8 mouse cellular contexts compared by ENCODE assay signal in genomic region chr7:34719599-34719998, GRCm38 (mm10).
DNase-seq lines count a peak whose midpoint lies in the region; ATAC-seq lines count a peak whose summit lies in the region.

No protein-coding gene starts in this region.

- no peak overlapping the region for H3K27ac ChIP-seq in kidney, embryonic 14.5 days (ENCODE audit: low read depth, low read length)

- no peak overlapping the region for H3K9ac ChIP-seq in kidney, embryonic 14.5 days (ENCODE audit: low read depth, low read length)

- ATAC-seq in kidney, embryonic 14.5 days (ENCODE audit: low FRiP score, low TSS enrichment), result no peak
- ATAC-seq in megakaryocyte, adult 5-6 weeks (ENCODE audit: poor library complexity, severe bottlenecking), result no peak

- no peaks in the 10 kb centered on the region for H3K27me3 ChIP-seq in kidney, embryonic 14.5 days (ENCODE audit: control insufficient read depth, insufficient read depth, low read length)

- no peaks in the 10 kb centered on the region for H3K9me3 ChIP-seq in kidney, embryonic 14.5 days (ENCODE audit: control insufficient read depth, low read length)

- H3K36me3 ChIP-seq in kidney, embryonic 14.5 days (ENCODE audit: control insufficient read depth, insufficient read depth, low read length), result no peaks in the 10 kb centered on the region

- WGBS in kidney, embryonic 14.5 days, result 42% methylated on average over 5 of the region's 5 CpGs

- no peak overlapping the region for H3K4me2 ChIP-seq in kidney, embryonic 14.5 days (replicated peaks; ENCODE audit: low read depth, low read length)

- H3K4me1 ChIP-seq in kidney, embryonic 14.5 days (ENCODE audit: control insufficient read depth, insufficient read depth, low read length), result peaks cover 22% of the 10 kb centered on the region

- H3K4me3 ChIP-seq in kidney, embryonic 14.5 days (ENCODE audit: low read length), result no peak overlapping the region

- DNase-seq in kidney, adult 18-20 months, result peak; percentile 80
- DNase-seq in NIH3T3 (ENCODE audit: low read depth), result peak; percentile 77
- DNase-seq in cerebellum, postnatal 14 days, result peak; percentile 86 to 87
- DNase-seq in heart, adult 9 months (ENCODE audit: low spot score in 2 of 2), result peak; percentile 11 to 35
- peak; percentile 43 for DNase-seq in left cerebral cortex, adult 11 months (ENCODE audit: low spot score)
- DNase-seq in naive thymus-derived CD4-positive, alpha-beta T cell, adult 2 months (ENCODE audit: low read depth), result peak; percentile 9

Comparison
In these comparisons a context has a peak if more than half of its experiments do, and no peak if none do; other contexts are left out.
1. DNase-seq: peak in every context shown above with its lines; median percentile 86 in cerebellum, postnatal 14 days; 80 in kidney, adult 18-20 months; 77 in NIH3T3; 43 in left cerebral cortex, adult 11 months; 23 in heart, adult 9 months; 9 in naive thymus-derived CD4-positive, alpha-beta T cell, adult 2 months.